Mouse (Mus musculus): ENCODE measurements around the gene Rrp1. TPM values are rescaled to one million over a fixed set of nuclear protein-coding genes. Genes with fewer than 3 reads are reported as not detected.

Gene Rrp1
- polyA plus RNA-seq, 1 experiment from 2014 or later: 251 TPM

DNA sequence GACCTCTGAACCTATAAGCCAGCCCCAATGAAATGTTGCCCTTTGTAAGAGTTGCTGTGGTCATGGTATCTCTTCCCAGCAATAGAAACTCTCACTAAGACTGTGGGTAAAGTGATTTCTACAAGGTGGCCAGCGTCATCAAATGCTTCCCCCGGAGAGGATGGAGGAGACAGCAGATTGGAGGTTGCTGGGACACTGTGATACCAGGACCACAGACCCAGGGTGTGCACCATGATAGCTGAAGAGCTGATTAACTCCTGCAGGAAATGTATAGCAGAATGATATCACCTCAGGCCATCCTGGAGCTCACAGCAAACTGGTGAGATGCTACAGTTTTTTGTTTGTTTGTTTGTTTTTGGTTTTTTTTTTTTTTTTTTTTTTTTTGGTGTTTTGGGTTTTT, 16.9 kb upstream of the Rrp1 start:
- peaks cover 6% of the 10 kb centered on the region for H3K4me1 ChIP-seq (ENCODE audit: control insufficient read depth, insufficient read depth, low read length)
- H3K9ac ChIP-seq (ENCODE audit: low read length): no peak overlapping the region
- no peak overlapping the region for H3K4me2 ChIP-seq (ENCODE audit: low read length)
- H3K4me3 ChIP-seq (ENCODE audit: low read depth, low read length): no peak overlapping the region
- H3K27me3 ChIP-seq (replicated peaks; ENCODE audit: control insufficient read depth, insufficient read depth, low read length): no peaks in the 10 kb centered on the region
- ATAC-seq (no peak), DNase-seq (ENCODE audit: low spot score) (no peak)
- H3K36me3 ChIP-seq (ENCODE audit: control insufficient read depth, insufficient read depth, low read length): peaks cover 16% of the 10 kb centered on the region
- H3K27ac ChIP-seq (ENCODE audit: low read depth, low read length): no peak overlapping the region
- WGBS: 84% methylated on average over 2 of the region's 2 CpGs
- no peaks in the 10 kb centered on the region for H3K9me3 ChIP-seq (replicated peaks; ENCODE audit: control insufficient read depth, low read length)

GRCm38 (mm10) chr10:78429180-78429579, 16.3 kb upstream of the Rrp1 start:
- Histone ChIP-seq H3K4me1 (ENCODE audit: control insufficient read depth, insufficient read depth, low read length) (peaks cover 6% of the 10 kb centered on the region), H3K9ac (ENCODE audit: low read length) (no peak overlapping the region), H3K27ac (ENCODE audit: low read depth, low read length) (no peak overlapping the region), H3K27me3 (replicated peaks; ENCODE audit: control insufficient read depth, insufficient read depth, low read length) (no peaks in the 10 kb centered on the region), H3K4me2 (ENCODE audit: low read length) (no peak overlapping the region), H3K36me3 (ENCODE audit: control insufficient read depth, insufficient read depth, low read length) (peaks cover 16% of the 10 kb centered on the region), H3K4me3 (ENCODE audit: low read depth, low read length) (no peak overlapping the region), H3K9me3 (replicated peaks; ENCODE audit: control insufficient read depth, low read length) (no peaks in the 10 kb centered on the region)
- DNase-seq (ENCODE audit: low spot score): no peak
- 87% methylated on average over 5 of the region's 5 CpGs for WGBS
- no peak for ATAC-seq

DNA sequence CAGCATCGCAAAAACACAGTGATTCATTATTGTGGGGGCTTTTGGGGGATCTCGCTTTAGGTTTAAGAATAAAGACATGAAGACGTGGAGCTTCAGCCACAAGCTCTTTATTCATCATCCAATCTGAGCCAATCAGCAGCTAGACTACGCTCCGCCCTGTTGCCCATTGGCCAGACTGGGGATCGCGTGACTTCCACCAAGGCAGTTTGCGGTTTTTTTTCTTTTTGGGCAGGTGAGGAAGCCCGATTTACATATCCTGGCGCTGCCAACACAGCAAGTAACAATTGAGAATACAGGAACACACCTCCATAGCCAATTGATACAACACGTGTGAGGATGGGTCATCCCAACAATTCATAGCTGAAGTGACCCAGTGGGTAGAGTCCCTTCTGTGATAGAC, 15.2 kb upstream of the Rrp1 start:
- 91% methylated on average over 11 of the region's 11 CpGs for WGBS
- peaks cover 6% of the 10 kb centered on the region for H3K4me1 ChIP-seq (ENCODE audit: control insufficient read depth, insufficient read depth, low read length)
- no peak overlapping the region for H3K27ac ChIP-seq (ENCODE audit: low read depth, low read length)
- H3K4me3 ChIP-seq (ENCODE audit: low read depth, low read length): no peak overlapping the region
- no peaks in the 10 kb centered on the region for H3K27me3 ChIP-seq (replicated peaks; ENCODE audit: control insufficient read depth, insufficient read depth, low read length)
- ATAC-seq (no peak), DNase-seq (ENCODE audit: low spot score) (no peak)
- no peaks in the 10 kb centered on the region for H3K9me3 ChIP-seq (replicated peaks; ENCODE audit: control insufficient read depth, low read length)
- peaks cover 16% of the 10 kb centered on the region for H3K36me3 ChIP-seq (ENCODE audit: control insufficient read depth, insufficient read depth, low read length)
- no peak overlapping the region for H3K9ac ChIP-seq (ENCODE audit: low read length)
- no peak overlapping the region for H3K4me2 ChIP-seq (ENCODE audit: low read length)

DNA sequence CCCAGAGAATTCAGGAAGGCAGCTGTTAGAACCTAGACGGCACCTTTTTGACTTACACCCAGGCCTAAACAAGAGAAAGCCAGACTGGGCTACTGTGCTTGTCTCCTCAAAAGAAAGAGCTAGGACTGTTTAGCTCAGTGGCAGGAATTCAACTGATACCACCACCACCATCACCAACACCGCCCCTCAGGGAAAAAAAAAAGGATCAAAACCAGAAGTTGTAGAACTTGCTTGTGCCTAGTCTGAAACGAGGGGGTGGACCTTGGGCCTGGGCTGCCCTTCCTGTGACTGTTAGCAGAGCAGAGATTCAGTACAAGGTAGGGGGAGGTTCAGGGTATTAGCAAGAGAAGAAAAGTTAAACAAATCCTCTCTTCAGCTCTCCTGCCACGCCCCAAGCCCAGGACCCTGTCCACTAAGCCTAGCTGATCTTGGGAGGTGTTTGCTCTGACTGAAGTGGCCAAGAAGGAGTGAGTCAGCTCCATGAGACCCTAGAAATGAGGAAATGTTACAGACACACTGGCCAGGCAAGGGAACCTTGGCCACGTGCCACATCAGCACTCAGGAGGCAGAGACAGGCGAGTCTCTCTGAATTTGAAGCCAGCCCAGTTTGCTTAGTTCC, 13.4 kb upstream of the Rrp1 start:
- Histone ChIP-seq H3K36me3 (ENCODE audit: control insufficient read depth, insufficient read depth, low read length) (peaks cover 16% of the 10 kb centered on the region), H3K27me3 (replicated peaks; ENCODE audit: control insufficient read depth, insufficient read depth, low read length) (no peaks in the 10 kb centered on the region), H3K4me1 (ENCODE audit: control insufficient read depth, insufficient read depth, low read length) (peaks cover 6% of the 10 kb centered on the region), H3K4me2 (ENCODE audit: low read length) (peak overlapping the region; percentile 68), H3K9me3 (replicated peaks; ENCODE audit: control insufficient read depth, low read length) (no peaks in the 10 kb centered on the region), H3K9ac (ENCODE audit: low read length) (peak overlapping the region; percentile 81), H3K27ac (ENCODE audit: low read depth, low read length) (no peak overlapping the region), H3K4me3 (ENCODE audit: low read depth, low read length) (peak overlapping the region; percentile 63)
- ATAC-seq (0 out of 2 replicates have a peak, but pooled peaks have one; percentile 2), DNase-seq (ENCODE audit: low spot score) (peak; percentile 3)
- 48% methylated on average over 6 of the region's 6 CpGs for WGBS

DNA sequence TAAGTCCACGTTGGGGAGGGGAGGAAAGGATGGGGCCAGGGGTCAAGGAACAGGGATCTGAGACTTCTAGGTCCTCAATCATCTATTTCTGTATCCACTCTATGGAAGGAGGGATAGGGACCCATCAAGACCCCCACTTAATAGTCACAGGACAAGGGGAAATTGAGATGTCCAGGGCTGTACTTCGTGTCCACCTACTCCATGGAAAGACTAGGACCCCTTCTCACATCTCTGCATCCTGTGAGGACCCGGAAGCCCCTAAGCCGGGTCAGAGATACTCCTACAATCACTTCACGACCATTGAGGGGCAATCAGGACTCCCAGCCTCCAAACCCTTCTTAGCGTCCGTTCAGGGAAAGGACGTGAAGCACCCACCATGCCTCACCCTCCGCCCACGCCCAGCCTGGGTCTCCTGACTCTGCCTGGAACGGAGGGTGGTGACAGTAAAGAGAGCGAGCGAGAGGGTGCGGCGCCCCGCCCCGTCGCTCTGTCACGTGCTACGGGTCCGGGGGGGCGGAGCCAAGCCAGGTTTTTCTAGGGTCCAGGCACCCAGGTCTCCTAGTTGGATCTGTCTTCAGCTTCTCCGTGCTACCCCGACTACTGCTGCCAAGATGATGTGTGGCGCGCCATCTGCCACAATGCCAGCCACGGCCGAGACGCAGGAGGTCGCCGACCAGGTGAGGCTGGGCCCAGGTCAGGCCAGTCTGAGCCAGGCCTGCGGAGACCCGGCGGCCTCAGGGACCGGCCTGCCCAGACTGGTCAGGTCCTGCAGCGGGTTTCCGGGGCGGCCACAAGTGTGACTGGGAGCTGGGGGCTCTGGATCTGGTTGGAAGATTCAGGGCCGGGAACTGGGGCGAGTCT, 12.6 kb upstream of the Rrp1 start, which contains the start of gene Cstb:
Gene Cstb, plus strand, starts transcription at position 489 of the 861 bp plus-strand sequence.
- 1% methylated on average over 40 of the region's 40 CpGs for WGBS
- H3K9me3 ChIP-seq (replicated peaks; ENCODE audit: control insufficient read depth, low read length): no peaks in the 10 kb centered on the region

DNA sequence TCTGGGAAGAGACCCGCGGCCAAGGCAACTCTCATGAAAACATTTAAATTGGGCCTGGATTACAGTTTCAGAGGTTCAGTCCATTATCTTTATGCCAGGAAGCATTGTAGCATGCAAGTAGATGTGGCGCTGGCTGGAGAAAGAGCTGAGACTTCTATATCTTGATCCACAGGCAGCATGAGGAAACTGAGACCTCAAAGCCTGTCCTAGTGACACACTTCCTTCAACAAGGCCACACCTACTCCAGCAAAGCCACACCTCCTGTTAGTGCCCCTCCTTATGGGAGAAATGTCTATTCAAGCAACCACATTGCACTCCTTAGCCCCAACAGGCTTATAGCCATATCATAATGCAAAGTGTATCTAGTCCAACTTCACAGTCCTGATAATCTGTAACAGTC, 9.8 kb upstream of the Rrp1 start:
- 91% methylated on average over 3 of the region's 3 CpGs for WGBS
- DNase-seq (ENCODE audit: low spot score) (no peak), ATAC-seq (no peak)
- Histone ChIP-seq H3K4me3 (ENCODE audit: low read depth, low read length) (no peak overlapping the region), H3K4me2 (ENCODE audit: low read length) (no peak overlapping the region), H3K9ac (ENCODE audit: low read length) (no peak overlapping the region), H3K9me3 (replicated peaks; ENCODE audit: control insufficient read depth, low read length) (no peaks in the 10 kb centered on the region), H3K27me3 (replicated peaks; ENCODE audit: control insufficient read depth, insufficient read depth, low read length) (no peaks in the 10 kb centered on the region), H3K36me3 (ENCODE audit: control insufficient read depth, insufficient read depth, low read length) (peaks cover 5% of the 10 kb centered on the region), H3K27ac (ENCODE audit: low read depth, low read length) (no peak overlapping the region), H3K4me1 (ENCODE audit: control insufficient read depth, insufficient read depth, low read length) (peaks cover 6% of the 10 kb centered on the region)

More for the DNA sequence above, 12.6 kb upstream of the Rrp1 start, which contains the start of gene Cstb:
- H3K36me3 ChIP-seq (ENCODE audit: control insufficient read depth, insufficient read depth, low read length): peaks cover 16% of the 10 kb centered on the region
- no peaks in the 10 kb centered on the region for H3K27me3 ChIP-seq (replicated peaks; ENCODE audit: control insufficient read depth, insufficient read depth, low read length)
- peak; percentile 87 for DNase-seq (ENCODE audit: low spot score)
- peak within 1 kb of the TSS; percentile 81 for H3K9ac ChIP-seq (ENCODE audit: low read length)
- no peak within 1 kb of the TSS; the same call in 1 of the 2 replicates for H3K27ac ChIP-seq (ENCODE audit: low read depth, low read length)
- peak within 1 kb of the TSS; percentile 63 for H3K4me3 ChIP-seq (ENCODE audit: low read depth, low read length)
- H3K4me1 ChIP-seq (ENCODE audit: control insufficient read depth, insufficient read depth, low read length): peaks cover 6% of the 10 kb centered on the region
- ATAC-seq: peak; percentile 96
- H3K4me2 ChIP-seq (ENCODE audit: low read length): peak within 1 kb of the TSS; percentile 68

- WGBS: 86% methylated on average over 2 of the region's 2 CpGs
- H3K4me1 ChIP-seq (ENCODE audit: control insufficient read depth, insufficient read depth, low read length): peaks cover 2% of the 10 kb centered on the region; the same call in 1 of the 2 replicates
- no peak overlapping the region for H3K27ac ChIP-seq (ENCODE audit: low read depth, low read length)
- ATAC-seq: no peak
- no peaks in the 10 kb centered on the region for H3K9me3 ChIP-seq (replicated peaks; ENCODE audit: control insufficient read depth, low read length)
- H3K27me3 ChIP-seq (replicated peaks; ENCODE audit: control insufficient read depth, insufficient read depth, low read length): no peaks in the 10 kb centered on the region
- H3K36me3 ChIP-seq (ENCODE audit: control insufficient read depth, insufficient read depth, low read length): no peaks in the 10 kb centered on the region
- no peak overlapping the region for H3K4me2 ChIP-seq (ENCODE audit: low read length)
- no peak overlapping the region for H3K4me3 ChIP-seq (ENCODE audit: low read depth, low read length)
- no peak overlapping the region for H3K9ac ChIP-seq (ENCODE audit: low read length)
- no peak for DNase-seq (ENCODE audit: low spot score)
Measured at GRCm38 (mm10) chr10:78420929-78421328, 8.1 kb upstream of the Rrp1 start.

GRCm38 (mm10) chr10:78418791-78419190, 5.9 kb upstream of the Rrp1 start:
- ATAC-seq (no peak), DNase-seq (ENCODE audit: low spot score) (no peak)
- Histone ChIP-seq H3K4me1 (ENCODE audit: control insufficient read depth, insufficient read depth, low read length) (no peaks in the 10 kb centered on the region), H3K4me2 (ENCODE audit: low read length) (no peak overlapping the region), H3K27ac (ENCODE audit: low read depth, low read length) (no peak overlapping the region), H3K9ac (ENCODE audit: low read length) (no peak overlapping the region), H3K9me3 (replicated peaks; ENCODE audit: control insufficient read depth, low read length) (no peaks in the 10 kb centered on the region), H3K4me3 (ENCODE audit: low read depth, low read length) (no peak overlapping the region), H3K27me3 (replicated peaks; ENCODE audit: control insufficient read depth, insufficient read depth, low read length) (no peaks in the 10 kb centered on the region), H3K36me3 (ENCODE audit: control insufficient read depth, insufficient read depth, low read length) (no peaks in the 10 kb centered on the region)
- 86% methylated on average over 2 of the region's 2 CpGs for WGBS

DNA sequence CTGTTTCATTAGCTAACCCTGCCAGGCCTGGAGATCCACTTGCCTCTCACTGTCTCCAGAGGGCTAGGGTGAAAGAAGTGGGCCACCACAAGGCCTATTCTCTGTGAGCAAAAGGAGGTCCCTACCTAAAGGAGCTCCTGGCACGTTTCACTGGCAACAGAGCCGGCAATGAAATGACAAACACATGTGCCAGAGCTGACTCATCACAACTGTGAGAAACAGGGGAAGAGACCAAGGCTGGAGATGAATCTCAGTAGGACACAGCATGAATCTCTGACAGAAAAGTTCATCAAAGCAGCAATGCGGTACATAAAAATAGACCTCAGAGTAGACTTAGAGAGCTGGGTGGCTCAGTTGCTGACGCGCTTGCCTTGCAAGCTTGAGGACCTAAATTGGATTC, 5.0 kb upstream of the Rrp1 start:
- ATAC-seq: no peak
- 65% methylated on average over 5 of the region's 5 CpGs for WGBS

More for the DNA sequence above, 5.0 kb upstream of the Rrp1 start:
- no peaks in the 10 kb centered on the region for H3K4me1 ChIP-seq (ENCODE audit: control insufficient read depth, insufficient read depth, low read length)
- no peaks in the 10 kb centered on the region for H3K27me3 ChIP-seq (replicated peaks; ENCODE audit: control insufficient read depth, insufficient read depth, low read length)
- H3K4me3 ChIP-seq (ENCODE audit: low read depth, low read length): no peak overlapping the region
- H3K27ac ChIP-seq (ENCODE audit: low read depth, low read length): no peak overlapping the region
- no peaks in the 10 kb centered on the region for H3K9me3 ChIP-seq (replicated peaks; ENCODE audit: control insufficient read depth, low read length)
- H3K4me2 ChIP-seq (ENCODE audit: low read length): no peak overlapping the region
- H3K36me3 ChIP-seq (ENCODE audit: control insufficient read depth, insufficient read depth, low read length): no peaks in the 10 kb centered on the region
- DNase-seq (ENCODE audit: low spot score): no peak
- no peak overlapping the region for H3K9ac ChIP-seq (ENCODE audit: low read length)

Measured in forebrain, embryonic 14.5 days (tissue).